Mouse (Mus musculus) liver, embryonic 13.5 days (tissue): ENCODE measurements around the gene Psors1c2. TPM values are rescaled to one million over a fixed set of nuclear protein-coding genes. Genes with fewer than 3 reads are reported as not detected.
"Not testable (repeated sequence)": the region's sequence is repeated elsewhere in the genome, so short reads cannot be mapped to it uniquely, and the experiment has no call there.

ENCODE experiments used
- ATAC-seq: fragments of 200-750 bp; cut with Nextera tagmentation; 2 replicates; pipeline ENCODE4 v1.8.0; 2017; ENCODE audit warnings: low read depth, mild to moderate bottlenecking, moderate number of reproducible peaks, moderate library complexity
- DNase-seq: peaks from one replicate; pipeline ENCODE4 v3.0.0; 2022
- H3K27ac ChIP-seq: fragments of 300-500 bp; sonication (generic); 2 replicates; pipeline ENCODE4 v1.5.1; 2015; ENCODE audit warnings: moderate library complexity, mild to moderate bottlenecking, inconsistent platforms
- H3K27me3 ChIP-seq: fragments of 300-500 bp; sonication (generic); 2 replicates; pipeline ENCODE4 v1.6.1; 2015; ENCODE audit warnings: mild to moderate bottlenecking, inconsistent platforms
- H3K36me3 ChIP-seq: fragments of 300-500 bp; sonication (generic); 2 replicates; pipeline ENCODE4 v1.6.1; 2015; ENCODE audit warnings: mild to moderate bottlenecking, inconsistent platforms
- H3K4me1 ChIP-seq: fragments of 300-500 bp; sonication (generic); replicated peaks from 2 replicates; pipeline ENCODE4 v1.6.1; 2015; ENCODE audit warnings: inconsistent platforms
- H3K4me2 ChIP-seq: fragments of 300-500 bp; sonication (generic); 2 replicates; pipeline ENCODE4 v1.6.1; 2015; ENCODE audit warnings: inconsistent platforms, mild to moderate bottlenecking, moderate library complexity
- H3K4me3 ChIP-seq: fragments of 300-500 bp; sonication (generic); replicated peaks from 2 replicates; pipeline ENCODE4 v1.5.1; 2015; ENCODE audit warnings: mild to moderate bottlenecking, inconsistent platforms
- H3K9ac ChIP-seq: fragments of 300-500 bp; sonication (generic); 2 replicates; pipeline ENCODE4 v1.6.1; 2015; ENCODE audit warnings: mild to moderate bottlenecking, inconsistent platforms
- H3K9me3 ChIP-seq: fragments of 300-500 bp; sonication (generic); replicated peaks from 2 replicates; pipeline ENCODE4 v1.6.1; 2016; ENCODE audit warnings: inconsistent platforms
- WGBS: fragments of 180-500 bp; shearing (Covaris S2); methylation state at CpG from one replicate; pipeline ENCODE4 v1.1.7; 2015; ENCODE audit not compliant: insufficient replicate concordance; 5-methylcytosine and 5-hydroxymethylcytosine counted together
- polyA plus RNA-seq: library from polyadenylated mRNA; unstranded; fragments of >200 nt; fragmentation: Nextera tagmentation; extraction: Ambion mirVana; gene quantifications from 2 replicates; pipeline ENCODE4 v1.2.1, GENCODE M21; 2015

Psors1c2 gene
- polyA plus RNA-seq, 1 experiment from 2014 or later, result 0.12 TPM

GRCm38 (mm10) chr17:35506881-35507280 is 26.1 kb upstream of the Psors1c2 start:
- H3K27me3 ChIP-seq, result peaks cover 72% of the 10 kb centered on the region
- DNase-seq, result no peak
- H3K36me3 ChIP-seq, result no peaks in the 10 kb centered on the region
- no peak overlapping the region for H3K4me3 ChIP-seq
- no peak overlapping the region for H3K9ac ChIP-seq
- no peaks in the 10 kb centered on the region for H3K4me1 ChIP-seq
- no peak for ATAC-seq
- 20% methylated on average over 10 of the region's 10 CpGs for WGBS
- H3K4me2 ChIP-seq, result no peak overlapping the region
- H3K9me3 ChIP-seq, result no peaks in the 10 kb centered on the region
- H3K27ac ChIP-seq, result no peak overlapping the region

DNA sequence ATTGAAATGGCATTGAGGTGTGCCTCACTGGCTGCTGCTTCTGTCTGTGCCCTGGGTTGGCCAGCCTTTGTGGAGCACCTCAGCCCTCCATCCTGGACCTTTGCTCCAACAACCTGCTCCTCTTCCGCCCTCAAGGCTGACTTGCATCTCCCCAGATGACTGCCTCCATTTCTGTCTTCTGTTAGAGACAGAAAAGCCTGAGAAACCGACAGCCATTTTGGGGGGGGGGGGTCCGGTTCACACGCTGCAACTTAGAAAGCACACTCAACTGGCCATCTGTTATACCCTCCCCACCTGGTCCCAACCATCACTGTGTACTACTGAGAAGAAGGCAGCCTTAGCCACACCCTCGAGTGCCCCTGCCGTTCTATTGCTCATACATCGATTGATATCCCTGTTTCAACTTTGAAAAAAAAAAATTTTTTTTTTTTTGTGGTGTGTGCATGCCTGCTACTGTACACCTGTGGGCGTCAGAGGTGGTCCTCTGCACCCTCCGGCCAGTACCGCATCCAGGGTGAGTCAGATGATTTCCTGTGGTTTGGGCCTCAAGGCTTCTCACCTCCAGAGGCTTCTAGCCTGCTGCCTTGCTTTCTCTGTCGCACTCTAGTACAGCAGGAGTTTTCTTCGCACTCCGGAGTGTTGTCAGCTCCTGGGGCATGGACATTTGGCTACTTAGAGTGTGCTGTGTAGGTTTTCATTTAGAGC is 25.3 kb upstream of the Psors1c2 start:
- peaks cover 7% of the 10 kb centered on the region for H3K36me3 ChIP-seq
- ATAC-seq (no peak), DNase-seq (no peak)
- no peak overlapping the region for H3K27ac ChIP-seq
- no peak overlapping the region for H3K4me3 ChIP-seq
- peaks cover 66% of the 10 kb centered on the region for H3K27me3 ChIP-seq
- WGBS, result 15% methylated on average over 13 of the region's 13 CpGs
- no peaks in the 10 kb centered on the region for H3K4me1 ChIP-seq
- H3K9ac ChIP-seq, result no peak overlapping the region
- no peaks in the 10 kb centered on the region for H3K9me3 ChIP-seq
- H3K4me2 ChIP-seq, result no peak overlapping the region

DNA sequence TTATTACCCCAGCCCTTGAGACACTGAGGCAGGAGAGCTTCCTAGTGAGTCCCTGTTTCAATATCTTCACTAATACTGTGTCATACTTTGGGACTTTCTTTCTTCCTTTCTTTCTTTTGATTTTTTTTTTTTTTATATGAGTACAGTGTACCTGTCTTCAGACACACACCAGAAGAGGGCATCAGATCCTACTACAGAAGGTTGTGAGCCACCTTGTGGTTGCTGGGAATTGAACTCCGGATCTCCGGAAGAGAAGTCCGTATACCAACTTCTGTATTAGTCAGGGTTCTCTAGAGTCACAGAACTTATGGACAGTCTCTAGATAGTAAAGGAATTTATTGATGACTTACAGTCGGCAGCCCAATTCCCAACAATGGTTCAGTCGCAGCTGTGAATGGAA is 24.7 kb upstream of the Psors1c2 start:
- not testable (repeated sequence) for DNase-seq, H3K4me2 ChIP-seq, ATAC-seq, H3K27ac ChIP-seq, H3K9me3 ChIP-seq, H3K9ac ChIP-seq, H3K4me3 ChIP-seq, H3K4me1 ChIP-seq
- H3K36me3 ChIP-seq, result peaks cover 13% of the 10 kb centered on the region
- WGBS, result 46% methylated on average over 5 of the region's 5 CpGs
- peaks cover 65% of the 10 kb centered on the region for H3K27me3 ChIP-seq

DNA sequence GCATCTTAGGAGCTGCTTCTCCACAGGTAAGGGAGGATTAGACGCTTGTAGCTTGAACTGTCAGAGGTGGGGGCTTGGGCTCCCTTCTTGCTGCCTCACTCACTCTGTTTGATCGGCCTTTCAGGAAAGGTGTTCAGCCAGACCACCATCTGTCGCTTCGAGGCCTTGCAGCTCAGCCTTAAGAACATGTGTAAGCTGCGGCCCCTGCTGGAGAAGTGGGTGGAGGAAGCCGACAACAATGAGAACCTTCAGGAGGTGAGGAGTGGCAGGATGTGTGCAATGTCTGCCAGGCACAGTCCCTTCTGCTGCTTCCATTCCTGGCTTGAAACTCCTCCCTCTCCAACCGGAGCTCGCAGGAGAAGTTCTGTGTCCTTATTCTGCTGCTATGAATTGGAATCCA is 23.7 kb upstream of the Psors1c2 start:
- Histone ChIP-seq H3K27me3 (peaks cover 55% of the 10 kb centered on the region), H3K36me3 (peaks cover 23% of the 10 kb centered on the region), H3K4me1 (peaks cover 10% of the 10 kb centered on the region), H3K9ac (no peak overlapping the region), H3K27ac (no peak overlapping the region), H3K4me2 (no peak overlapping the region), H3K9me3 (no peaks in the 10 kb centered on the region), H3K4me3 (no peak overlapping the region)
- DNase-seq, result no peak
- no peak for ATAC-seq
- 24% methylated on average over 8 of the region's 8 CpGs for WGBS

DNA sequence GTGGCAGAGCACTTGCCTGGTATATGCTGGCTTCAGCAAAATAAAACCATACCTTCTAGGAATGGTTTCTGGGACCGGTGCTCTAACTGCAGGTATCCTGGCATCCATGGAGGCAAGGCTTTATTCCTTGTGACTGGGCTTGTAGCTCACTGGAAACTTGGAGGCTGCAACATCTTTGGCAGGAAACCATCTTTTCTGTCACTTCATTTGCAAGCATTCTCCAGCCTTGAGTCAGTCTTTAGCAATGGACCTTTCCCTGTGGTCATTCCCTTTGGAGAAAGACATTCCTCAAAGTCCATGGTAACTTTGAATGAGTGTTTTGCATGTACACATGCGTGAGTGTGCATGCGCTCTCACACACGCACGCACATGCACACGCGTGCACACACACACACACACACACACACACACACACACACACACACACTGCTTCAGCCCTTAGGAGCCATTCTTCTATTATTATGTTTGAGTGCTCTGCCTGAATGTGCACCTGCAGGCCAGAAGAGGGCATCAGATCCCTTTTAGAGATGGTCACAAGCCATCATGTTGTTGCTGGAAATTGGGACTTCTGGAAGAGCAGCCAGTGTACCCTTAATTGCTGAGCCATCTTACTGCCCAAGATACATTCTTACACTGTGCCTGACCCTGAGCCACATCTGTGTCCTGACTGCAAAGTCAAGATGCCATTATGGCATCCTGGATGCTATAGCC is 19.9 kb upstream of the Psors1c2 start:
- H3K9ac ChIP-seq, result no peak overlapping the region
- H3K4me2 ChIP-seq, result no peak overlapping the region
- peaks cover 38% of the 10 kb centered on the region for H3K4me1 ChIP-seq
- peaks cover 27% of the 10 kb centered on the region for H3K36me3 ChIP-seq
- WGBS, result 84% methylated on average over 7 of the region's 7 CpGs
- H3K4me3 ChIP-seq, result peak overlapping the region; percentile 79; the same call in 1 of the 2 replicates
- ATAC-seq (no peak), DNase-seq (no peak)
- peaks cover 17% of the 10 kb centered on the region for H3K27me3 ChIP-seq
- no peak overlapping the region for H3K27ac ChIP-seq
- no peaks in the 10 kb centered on the region for H3K9me3 ChIP-seq

DNA sequence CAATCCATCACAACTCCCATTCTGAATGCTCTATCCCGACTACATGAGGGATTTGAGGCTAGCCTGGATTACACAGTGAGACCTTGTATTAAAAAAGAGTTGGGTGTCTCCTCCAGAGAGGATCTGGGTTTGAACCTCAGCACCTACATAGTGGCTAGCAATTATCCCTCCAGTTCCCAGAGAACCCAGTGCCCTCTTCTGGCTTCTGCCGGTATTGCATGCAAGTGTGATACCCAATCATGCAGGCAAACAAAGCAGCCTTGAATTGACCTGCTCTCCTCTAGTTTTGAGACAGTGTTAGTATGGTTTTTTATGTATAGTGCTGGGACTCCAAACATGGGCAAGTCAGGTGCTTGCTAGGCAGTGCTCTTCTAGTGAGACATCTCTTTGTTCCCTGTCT is 19.1 kb upstream of the Psors1c2 start:
- Histone ChIP-seq H3K9me3 (no peaks in the 10 kb centered on the region), H3K27me3 (peaks cover 11% of the 10 kb centered on the region), H3K4me3 (peak overlapping the region; percentile 79), H3K27ac (no peak overlapping the region), H3K36me3 (peaks cover 27% of the 10 kb centered on the region), H3K9ac (0 out of 2 replicates have a peak overlapping the region, but pooled peaks have one; percentile 2), H3K4me2 (peak overlapping the region; percentile 89), H3K4me1 (peaks cover 43% of the 10 kb centered on the region)
- 7% methylated on average over 2 of the region's 2 CpGs for WGBS
- no peak for ATAC-seq
- DNase-seq, result peak; percentile 68

- H3K36me3 ChIP-seq, result peaks cover 27% of the 10 kb centered on the region
Observed at GRCm38 (mm10) chr17:35514756-35515155, 18.2 kb upstream of the Psors1c2 start.

GRCm38 (mm10) chr17:35515911-35516640 is 16.9 kb upstream of the Psors1c2 start:
- DNase-seq (peak; percentile 21), ATAC-seq (no peak)
- 11% methylated on average over 25 of the region's 25 CpGs for WGBS
- H3K9ac ChIP-seq, result peak overlapping the region; percentile 85
- peaks cover 43% of the 10 kb centered on the region for H3K4me1 ChIP-seq
- H3K36me3 ChIP-seq, result peaks cover 27% of the 10 kb centered on the region
- H3K4me2 ChIP-seq, result peak overlapping the region; percentile 89
- H3K27me3 ChIP-seq, result no peaks in the 10 kb centered on the region
- peak overlapping the region; percentile 22; the same call in 1 of the 2 replicates for H3K27ac ChIP-seq
- no peaks in the 10 kb centered on the region for H3K9me3 ChIP-seq
- H3K4me3 ChIP-seq, result peak overlapping the region; percentile 79

More at GRCm38 (mm10) chr17:35514756-35515155, 18.2 kb upstream of the Psors1c2 start:
- ATAC-seq (no peak), DNase-seq (no peak)
- Histone ChIP-seq H3K4me2 (peak overlapping the region; percentile 89), H3K9me3 (no peaks in the 10 kb centered on the region), H3K4me3 (peak overlapping the region; percentile 79), H3K27me3 (peaks cover 2% of the 10 kb centered on the region; the same call in 1 of the 2 replicates), H3K9ac (peak overlapping the region; percentile 85), H3K27ac (no peak overlapping the region), H3K4me1 (peaks cover 43% of the 10 kb centered on the region)
- 77% methylated on average over 6 of the region's 6 CpGs for WGBS

DNA sequence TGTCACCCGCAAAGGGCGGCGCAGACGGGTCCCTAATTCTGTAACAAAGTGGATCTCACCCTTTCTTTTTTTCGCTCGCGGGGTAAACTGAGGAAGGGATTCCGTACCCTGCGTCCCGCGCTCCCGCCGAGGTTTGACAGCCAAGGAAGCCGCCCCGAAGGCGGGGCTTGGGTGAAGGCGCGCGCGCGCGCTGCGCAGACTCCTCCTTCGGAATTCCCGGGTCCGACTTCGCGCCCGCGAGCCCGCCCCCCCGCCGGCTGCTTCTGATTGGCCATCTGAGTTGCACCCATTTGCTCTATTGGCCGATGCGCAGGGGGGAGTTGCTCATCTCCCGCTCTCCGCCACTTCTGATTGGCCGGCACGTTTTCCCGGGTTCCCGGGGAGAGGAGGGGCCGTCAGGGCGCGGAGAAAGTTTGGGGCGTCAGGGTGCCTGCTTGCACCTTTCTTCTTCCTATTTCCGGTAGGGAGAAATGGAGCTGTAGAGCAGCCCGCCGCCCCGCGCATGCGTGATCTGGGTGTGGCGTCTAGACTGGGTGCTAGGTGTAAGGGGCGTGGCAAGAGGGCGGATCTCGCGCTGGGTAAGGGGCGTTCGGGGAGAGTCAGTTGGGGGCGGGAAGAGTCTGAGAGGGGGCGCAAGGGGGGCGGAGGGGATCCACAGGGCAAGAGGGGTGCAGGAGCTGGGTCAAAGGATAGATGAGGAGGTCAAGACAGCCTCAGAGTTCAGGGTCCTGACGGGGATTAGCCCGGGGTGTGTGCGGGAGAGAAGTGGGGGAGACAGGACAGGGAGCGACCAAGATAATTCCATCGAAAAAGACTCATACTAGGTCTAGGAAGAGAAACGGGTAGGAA is 16.1 kb upstream of the Psors1c2 start, which contains the start of the genes Tcf19 and Cchcr1:
Tcf19 (minus strand) TSS at position 173 of the 849 bp plus-strand sequence.
Cchcr1 (plus strand) TSS at position 449 of the 849 bp plus-strand sequence.
- Histone ChIP-seq H3K9me3 (no peaks in the 10 kb centered on the region), H3K9ac (peak within 1 kb of the TSS; percentile 85), H3K4me3 (peak within 1 kb of the TSS; percentile 79), H3K27me3 (no peaks in the 10 kb centered on the region), H3K36me3 (peaks cover 35% of the 10 kb centered on the region), H3K4me2 (peak within 1 kb of the TSS; percentile 89), H3K4me1 (peaks cover 43% of the 10 kb centered on the region), H3K27ac (peak within 1 kb of the TSS; percentile 83)
- ATAC-seq, result peak; percentile 95
- DNase-seq, result peak; percentile 99
- under 1% methylated on average over 67 of the region's 67 CpGs for WGBS

GRCm38 (mm10) chr17:35517526-35517925 is 15.5 kb upstream of the Psors1c2 start:
- Histone ChIP-seq H3K27me3 (no peaks in the 10 kb centered on the region), H3K4me3 (peak overlapping the region; percentile 79), H3K4me1 (peaks cover 43% of the 10 kb centered on the region), H3K9ac (peak overlapping the region; percentile 83), H3K4me2 (peak overlapping the region; percentile 89), H3K36me3 (peaks cover 31% of the 10 kb centered on the region), H3K9me3 (no peaks in the 10 kb centered on the region), H3K27ac (peak overlapping the region; percentile 83)
- 14% methylated on average over 12 of the region's 12 CpGs for WGBS
- ATAC-seq (no peak), DNase-seq (no peak)
